Mouse (Mus musculus) embryonic facial prominence, embryonic 13.5 days (tissue): ENCODE results near the gene Krtap31-2. TPM values are rescaled to one million over a fixed set of nuclear protein-coding genes. Genes with fewer than 3 reads are reported as not detected.

Experiments
- ATAC-seq: fragments of 200-750 bp; cut with Nextera tagmentation; 2 replicates; pipeline ENCODE4 v1.8.0; 2017; ENCODE audit warnings: low read depth; ENCODE audit not compliant: insufficient number of reproducible peaks, insufficient read depth, low FRiP score, low TSS enrichment
- H3K27ac ChIP-seq: fragments of 300-500 bp; sonication (generic); 2 replicates; pipeline ENCODE4 v1.5.1; 2015; ENCODE audit warnings: moderate library complexity, mild to moderate bottlenecking, inconsistent platforms
- H3K27me3 ChIP-seq: fragments of 300-500 bp; sonication (generic); 2 replicates; pipeline ENCODE4 v1.6.1; 2015; ENCODE audit warnings: mild to moderate bottlenecking, inconsistent platforms
- H3K36me3 ChIP-seq: fragments of 300-500 bp; sonication (generic); 2 replicates; pipeline ENCODE4 v1.6.1; 2015; ENCODE audit warnings: mild to moderate bottlenecking, inconsistent platforms
- H3K4me1 ChIP-seq: fragments of 300-500 bp; sonication (generic); 2 replicates; pipeline ENCODE4 v1.6.1; 2015; ENCODE audit warnings: inconsistent platforms
- H3K4me2 ChIP-seq: fragments of 300-500 bp; sonication (generic); 2 replicates; pipeline ENCODE4 v1.6.1; 2015; ENCODE audit warnings: moderate library complexity, mild to moderate bottlenecking, inconsistent platforms
- H3K4me3 ChIP-seq: fragments of 300-500 bp; sonication (generic); 2 replicates; pipeline ENCODE4 v1.5.1; 2015; ENCODE audit warnings: mild to moderate bottlenecking, inconsistent platforms
- H3K9ac ChIP-seq: fragments of 300-500 bp; sonication (generic); 2 replicates; pipeline ENCODE4 v1.6.1; 2015; ENCODE audit warnings: mild to moderate bottlenecking, inconsistent platforms
- H3K9me3 ChIP-seq: fragments of 300-500 bp; sonication (generic); 2 replicates; pipeline ENCODE4 v1.6.1; 2016; ENCODE audit warnings: inconsistent platforms
- WGBS: fragments of 180-500 bp; shearing (Covaris S2); methylation state at CpG from one replicate; pipeline ENCODE4 v1.1.7; 2015; ENCODE audit warnings: mixed read lengths; 5-methylcytosine and 5-hydroxymethylcytosine counted together
- polyA plus RNA-seq: library from polyadenylated mRNA; unstranded; fragments of >200 nt; fragmentation: Nextera tagmentation; extraction: Ambion mirVana; gene quantifications from 2 replicates; pipeline ENCODE4 v1.2.1, GENCODE M21; 2015

The Krtap31-2 gene
- polyA plus RNA-seq, 1 experiment from 2014 or later, result not detected

GRCm38 (mm10) chr11:99986180-99986647 is 50.1 kb downstream of the Krtap31-2 start, which contains the start of gene Krtap16-1:
Gene Krtap16-1, minus strand, starts transcription at chr11:99986597.
- Histone ChIP-seq H3K4me3 (no peak within 1 kb of the TSS), H3K4me2 (no peak within 1 kb of the TSS), H3K27ac (no peak within 1 kb of the TSS), H3K4me1 (no peaks in the 10 kb centered on the region), H3K9ac (no peak within 1 kb of the TSS), H3K9me3 (no peaks in the 10 kb centered on the region), H3K36me3 (no peaks in the 10 kb centered on the region), H3K27me3 (peaks cover 16% of the 10 kb centered on the region; the same call in 1 of the 2 replicates)
- 83% methylated on average over 8 of the region's 8 CpGs for whole genome bisulfite sequencing
- ATAC-seq, result no peak

Other genes starting within 250 kb of the Krtap31-2 start
- gene Gm14190, start 245.6 kb upstream of the Krtap31-2 start, polyA plus RNA-seq, result not detected in 2 replicates
- not detected in 2 replicates for gene Gm14180, start 202.0 kb upstream of the Krtap31-2 start, polyA plus RNA-seq
- gene Gm11595, start 163.4 kb upstream of the Krtap31-2 start, polyA plus RNA-seq, result not detected in 2 replicates
- not detected in 2 replicates for gene Krtap4-8, start 155.6 kb upstream of the Krtap31-2 start, polyA plus RNA-seq
- not detected in 2 replicates for gene Krtap4-9, start 151.1 kb upstream of the Krtap31-2 start, polyA plus RNA-seq
- gene Gm11596, start 142.8 kb upstream of the Krtap31-2 start, polyA plus RNA-seq, result not detected in 2 replicates
- not detected in 2 replicates for gene Gm11569, start 137.4 kb upstream of the Krtap31-2 start, polyA plus RNA-seq
- not detected in 2 replicates for gene Gm11554, start 131.8 kb upstream of the Krtap31-2 start, polyA plus RNA-seq
- not detected in 2 replicates for gene Krtap4-13, start 126.4 kb upstream of the Krtap31-2 start, polyA plus RNA-seq
- gene Gm11564, start 120.6 kb upstream of the Krtap31-2 start, polyA plus RNA-seq, result not detected in 2 replicates
- gene 2300003K06Rik, start 98.2 kb upstream of the Krtap31-2 start, polyA plus RNA-seq, result not detected in 2 replicates
- not detected in 2 replicates for gene Krtap4-16, start 84.7 kb upstream of the Krtap31-2 start, polyA plus RNA-seq
- gene Gm11568, start 78.4 kb upstream of the Krtap31-2 start, polyA plus RNA-seq, result not detected in 2 replicates
- not detected in 2 replicates for gene Gm11559, start 71.8 kb upstream of the Krtap31-2 start, polyA plus RNA-seq
- gene Krtap9-1, start 62.9 kb upstream of the Krtap31-2 start, polyA plus RNA-seq, result not detected in 2 replicates
- not detected in 2 replicates for gene Gm11567, start 57.1 kb upstream of the Krtap31-2 start, polyA plus RNA-seq
- not detected in 2 replicates for gene Krtap31-1, start 28.4 kb upstream of the Krtap31-2 start, polyA plus RNA-seq
- not detected in 2 replicates for gene Gm11565, start 21.5 kb upstream of the Krtap31-2 start, polyA plus RNA-seq
- not detected in 2 replicates for gene Krtap9-5, start 12.2 kb downstream of the Krtap31-2 start, polyA plus RNA-seq
- not detected in 2 replicates for gene Krtap29-1, start 42.8 kb downstream of the Krtap31-2 start, polyA plus RNA-seq
- gene Krtap16-1, start 50.3 kb downstream of the Krtap31-2 start, polyA plus RNA-seq, result not detected in 2 replicates
- 0.48 TPM in 2 replicates for gene Krtap17-1, start 57.7 kb downstream of the Krtap31-2 start, polyA plus RNA-seq
- not detected in 2 replicates for gene Krt33a, start 79.9 kb downstream of the Krtap31-2 start, polyA plus RNA-seq
- not detected in 2 replicates for gene Krt33b, start 93.6 kb downstream of the Krtap31-2 start, polyA plus RNA-seq
- not detected in 2 replicates for gene Krt34, start 105.3 kb downstream of the Krtap31-2 start, polyA plus RNA-seq
- gene Krt31, start 114.3 kb downstream of the Krtap31-2 start, polyA plus RNA-seq, result not detected in 2 replicates
- gene Krt32, start 151.9 kb downstream of the Krtap31-2 start, polyA plus RNA-seq, result 0.36 and 0.70 TPM in 2 replicates
- 1.5 and 2.4 TPM in 2 replicates for gene Krt35, start 159.9 kb downstream of the Krtap31-2 start, polyA plus RNA-seq
- 0.15 TPM in 1 of 2 replicates, not detected in the other for gene Krt36, start 169.3 kb downstream of the Krtap31-2 start, polyA plus RNA-seq
- 1.1 and 2.2 TPM in 2 replicates for gene Krt13, start 185.3 kb downstream of the Krtap31-2 start, polyA plus RNA-seq
- gene Krt15, start 199.6 kb downstream of the Krtap31-2 start, polyA plus RNA-seq, result 314 and 354 TPM in 2 replicates
- gene Krt19, start 212.4 kb downstream of the Krtap31-2 start, polyA plus RNA-seq, result 44.6 and 57.3 TPM in 2 replicates